Mouse (Mus musculus) urinary bladder, postnatal 36 days (tissue): ENCODE results near the gene Cdc42ep1.

ENCODE experiments used
- DNase-seq, 2 experiments: peaks; one replicate each; pipeline ENCODE4 v3.0.0; 2022; ENCODE audit warnings: low spot score in 2 of 2, mixed read lengths in 1 of 2

The Cdc42ep1 gene

GRCm38 (mm10) chr15:78878792-78879516 lies 36.5 kb downstream of the Cdc42ep1 start:
- DNase-seq: peak in 1 of 2 experiments; percentile 52

GRCm38 (mm10) chr15:78880432-78880831 lies 38.0 kb downstream of the Cdc42ep1 start:
- no peak for DNase-seq

- DNase-seq: no peak
These were observed 39.4 kb downstream of the Cdc42ep1 start for GRCm38 (mm10) chr15:78881828-78882227.

- no peak for DNase-seq
These were observed 47.0 kb downstream of the Cdc42ep1 start for GRCm38 (mm10) chr15:78889401-78889853.

- no peak for DNase-seq
These were observed 50.0 kb downstream of the Cdc42ep1 start for GRCm38 (mm10) chr15:78892440-78892839.

- no peak for DNase-seq
These were observed 52.3 kb downstream of the Cdc42ep1 start for GRCm38 (mm10) chr15:78894726-78895125.

GRCm38 (mm10) chr15:78895741-78896140 lies 53.3 kb downstream of the Cdc42ep1 start:
- no peak for DNase-seq

- DNase-seq: no peak
These were observed 53.7 kb downstream of the Cdc42ep1 start for GRCm38 (mm10) chr15:78896149-78896548.

- no peak for DNase-seq
These were observed 55.1 kb downstream of the Cdc42ep1 start for GRCm38 (mm10) chr15:78897488-78897887.

GRCm38 (mm10) chr15:78898507-78899001 lies 56.1 kb downstream of the Cdc42ep1 start:
- no peak for DNase-seq

- no peak for DNase-seq
These were observed 57.0 kb downstream of the Cdc42ep1 start, which contains the start of gene Gm49510 for GRCm38 (mm10) chr15:78899409-78899739. TSS of gene Gm49510 (plus strand) at chr15:78899667.

- DNase-seq: peak; percentile 51 to 72
These were observed 57.5 kb downstream of the Cdc42ep1 start, which contains the start of gene Sh3bp1 for GRCm38 (mm10) chr15:78899740-78900584. TSS of gene Sh3bp1 (plus strand) at chr15:78899768.
